Mouse (Mus musculus) liver, embryonic 11.5 days (tissue): ENCODE data around the gene Lypla2. TPM values are rescaled to one million over a fixed set of nuclear protein-coding genes. Genes with fewer than 3 reads are reported as not detected.
"Not testable (repeated sequence)": the region's sequence is repeated elsewhere in the genome, so short reads cannot be mapped to it uniquely, and the experiment has no call there.

Source experiments
- ATAC-seq: fragments of 200-750 bp; cut with Nextera tagmentation; replicated peaks from 2 replicates; pipeline ENCODE4 v1.8.0; 2017; ENCODE audit warnings: moderate number of reproducible peaks, mild to moderate bottlenecking, moderate TSS enrichment, moderate library complexity; ENCODE audit not compliant: low FRiP score
- DNase-seq: peaks from one replicate; pipeline ENCODE4 v3.0.0-alpha.2; 2017; ENCODE audit warnings: low spot score
- H3K27ac ChIP-seq: fragments of 300-500 bp; sonication (generic); 2 replicates; pipeline ENCODE4 v1.5.1; 2014; ENCODE audit warnings: mild to moderate bottlenecking, low read depth, low read length, control low read depth
- H3K27me3 ChIP-seq: fragments of 300-500 bp; sonication (generic); replicated peaks from 2 replicates; pipeline ENCODE4 v1.6.1; 2014; ENCODE audit warnings: low read length, mixed read lengths; ENCODE audit not compliant: control insufficient read depth, insufficient read depth
- H3K36me3 ChIP-seq: fragments of 300-500 bp; sonication (generic); 2 replicates; pipeline ENCODE4 v1.6.1; 2014; ENCODE audit warnings: mild to moderate bottlenecking, low read length, moderate library complexity, mixed read lengths; ENCODE audit not compliant: control insufficient read depth, insufficient read depth
- H3K4me1 ChIP-seq: fragments of 300-500 bp; sonication (generic); replicated peaks from 2 replicates; pipeline ENCODE4 v1.6.1; 2014; ENCODE audit warnings: low read length, mixed read lengths; ENCODE audit not compliant: control insufficient read depth, insufficient read depth
- H3K4me2 ChIP-seq: fragments of 300-500 bp; sonication (generic); 2 replicates; pipeline ENCODE4 v1.6.1; 2014; ENCODE audit warnings: mild to moderate bottlenecking, control low read depth, moderate library complexity
- H3K4me3 ChIP-seq: fragments of 300-500 bp; sonication (generic); 2 replicates; pipeline ENCODE4 v1.5.1; 2014; ENCODE audit warnings: low read depth, low read length, control low read depth
- H3K9ac ChIP-seq: fragments of 300-500 bp; sonication (generic); 2 replicates; pipeline ENCODE4 v1.6.1; 2014; ENCODE audit warnings: low read depth, low read length, control low read depth
- H3K9me3 ChIP-seq: fragments of 300-500 bp; sonication (generic); 2 replicates; pipeline ENCODE4 v1.6.1; 2016; ENCODE audit warnings: low read length, inconsistent platforms, mixed read lengths; ENCODE audit not compliant: control insufficient read depth
- WGBS: fragments of 180-500 bp; shearing (Covaris S2); extraction: QIAGEN DNeasy Blood & Tissue Kit; methylation state at CpG from one replicate; pipeline ENCODE4 v1.1.7; 2014; 5-methylcytosine and 5-hydroxymethylcytosine counted together
- polyA plus RNA-seq: library from polyadenylated mRNA; unstranded; fragments of >200 nt; fragmentation: Nextera tagmentation; extraction: Ambion mirVana; gene quantifications from 2 replicates; pipeline ENCODE4 v1.2.1, GENCODE M21; 2014

Lypla2 gene
- polyA plus RNA-seq, 1 experiment from 2014 or later: 106 TPM

GRCm38 (mm10) chr4:135949475-135949874 lies 23.0 kb downstream of the Lypla2 start:
- DNase-seq (no peak), ATAC-seq (no peak)
- 90% methylated on average over 10 of the region's 10 CpGs for WGBS
- H3K36me3 ChIP-seq: peaks cover 14% of the 10 kb centered on the region
- no peak overlapping the region for H3K4me2 ChIP-seq
- H3K4me1 ChIP-seq: peaks cover 21% of the 10 kb centered on the region
- H3K4me3 ChIP-seq: no peak overlapping the region
- H3K9me3 ChIP-seq: no peaks in the 10 kb centered on the region
- H3K27ac ChIP-seq: no peak overlapping the region
- no peaks in the 10 kb centered on the region for H3K27me3 ChIP-seq
- H3K9ac ChIP-seq: no peak overlapping the region

DNA sequence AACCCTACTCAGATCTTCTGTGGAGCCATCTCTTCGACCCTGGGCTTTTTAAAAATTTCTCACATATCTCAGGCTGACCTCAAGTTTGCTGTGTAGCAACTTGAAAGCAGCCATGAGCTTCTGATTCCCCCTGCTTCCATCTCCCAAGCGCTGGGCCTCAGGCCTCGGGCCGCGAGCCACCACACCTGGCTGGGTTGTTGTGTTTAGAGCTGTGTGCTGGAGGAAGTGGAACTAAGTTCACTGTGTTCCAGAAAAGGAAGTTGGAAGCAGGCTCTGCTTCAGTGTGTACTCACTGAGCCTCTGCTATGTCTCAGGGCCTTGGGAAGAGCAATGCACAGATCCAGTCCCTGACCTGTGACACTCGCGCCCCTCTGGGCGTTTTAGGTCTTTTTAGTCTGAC lies 24.3 kb downstream of the Lypla2 start:
- H3K4me3 ChIP-seq: no peak overlapping the region
- peak overlapping the region; percentile 11; the same call in 1 of the 2 replicates for H3K4me2 ChIP-seq
- 79% methylated on average over 8 of the region's 8 CpGs for WGBS
- 0 out of 2 replicates have a peak overlapping the region, but pooled peaks have one; percentile 39 for H3K9ac ChIP-seq
- peaks cover 25% of the 10 kb centered on the region for H3K4me1 ChIP-seq
- H3K27ac ChIP-seq: no peak overlapping the region
- H3K27me3 ChIP-seq: no peaks in the 10 kb centered on the region
- H3K36me3 ChIP-seq: peaks cover 13% of the 10 kb centered on the region
- no peaks in the 10 kb centered on the region for H3K9me3 ChIP-seq
- DNase-seq: no peak
- no peak for ATAC-seq

- 1% methylated on average over 28 of the region's 28 CpGs for WGBS
- Histone ChIP-seq H3K9ac (peak overlapping the region; percentile 84), H3K27me3 (no peaks in the 10 kb centered on the region), H3K36me3 (peaks cover 3% of the 10 kb centered on the region), H3K4me1 (peaks cover 25% of the 10 kb centered on the region), H3K4me3 (peak overlapping the region; percentile 82), H3K4me2 (peak overlapping the region; percentile 81), H3K9me3 (no peaks in the 10 kb centered on the region), H3K27ac (peak overlapping the region; percentile 53)
- no peak for DNase-seq
- peak; percentile 21 for ATAC-seq
These were observed 25.6 kb downstream of the Lypla2 start for GRCm38 (mm10) chr4:135946659-135947301.

DNA sequence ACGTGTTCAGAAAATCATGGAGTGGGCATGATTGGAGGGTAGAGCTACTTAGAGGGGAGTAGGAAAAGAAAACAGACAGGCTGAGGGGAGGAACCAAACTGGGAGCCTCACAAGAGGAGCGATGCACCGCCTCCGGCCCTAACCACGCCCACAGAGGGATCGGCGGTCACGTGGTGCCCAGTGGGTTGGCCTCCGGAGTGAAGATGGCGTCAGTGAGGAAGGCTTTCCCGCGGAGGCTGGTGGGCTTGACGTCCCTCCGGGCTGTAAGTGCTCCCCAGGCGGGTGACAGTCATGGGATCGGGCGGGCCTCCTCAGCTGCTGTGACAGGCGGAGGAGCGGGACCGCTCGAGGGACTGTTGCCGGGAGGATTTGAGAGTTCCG lies 26.2 kb downstream of the Lypla2 start, which contains the start of gene Hmgcl:
Hmgcl (plus strand) TSS at position 171 of the 381 bp plus-strand sequence.
- peak; percentile 90 for ATAC-seq

DNA sequence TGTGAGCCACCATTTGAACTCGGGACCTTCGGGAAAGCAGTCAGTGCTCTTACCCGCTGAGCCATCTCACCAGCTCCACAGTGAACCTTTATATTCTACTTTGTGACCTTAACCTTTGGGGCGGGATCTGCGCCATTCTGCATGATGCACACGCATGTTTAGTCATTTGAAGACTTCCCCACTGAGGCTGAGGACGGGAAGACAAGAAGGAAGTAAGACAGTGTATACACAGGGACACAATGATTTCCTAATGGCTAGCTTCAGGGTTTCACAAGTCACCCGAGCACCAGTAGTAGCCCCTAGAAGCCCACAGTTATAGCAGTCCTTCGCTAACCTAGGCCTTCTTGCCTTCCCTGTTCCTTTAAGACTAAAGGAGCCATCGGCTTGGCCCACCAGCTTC lies 26.7 kb downstream of the Lypla2 start:
- 69% methylated on average over 10 of the region's 10 CpGs for WGBS
- H3K9me3 ChIP-seq: no peaks in the 10 kb centered on the region

More for the DNA sequence above, 26.2 kb downstream of the Lypla2 start, which contains the start of gene Hmgcl:
- H3K27ac ChIP-seq: peak within 1 kb of the TSS; percentile 53
- H3K36me3 ChIP-seq: no peaks in the 10 kb centered on the region; the same call in 1 of the 2 replicates
- peaks cover 25% of the 10 kb centered on the region for H3K4me1 ChIP-seq
- peak within 1 kb of the TSS; percentile 81 for H3K4me2 ChIP-seq
- peak; percentile 90 for DNase-seq
- peak within 1 kb of the TSS; percentile 84 for H3K9ac ChIP-seq
- peak within 1 kb of the TSS; percentile 82 for H3K4me3 ChIP-seq
- H3K9me3 ChIP-seq: no peaks in the 10 kb centered on the region
- H3K27me3 ChIP-seq: no peaks in the 10 kb centered on the region
- WGBS: 0% methylated on average over 23 of the region's 23 CpGs

DNA sequence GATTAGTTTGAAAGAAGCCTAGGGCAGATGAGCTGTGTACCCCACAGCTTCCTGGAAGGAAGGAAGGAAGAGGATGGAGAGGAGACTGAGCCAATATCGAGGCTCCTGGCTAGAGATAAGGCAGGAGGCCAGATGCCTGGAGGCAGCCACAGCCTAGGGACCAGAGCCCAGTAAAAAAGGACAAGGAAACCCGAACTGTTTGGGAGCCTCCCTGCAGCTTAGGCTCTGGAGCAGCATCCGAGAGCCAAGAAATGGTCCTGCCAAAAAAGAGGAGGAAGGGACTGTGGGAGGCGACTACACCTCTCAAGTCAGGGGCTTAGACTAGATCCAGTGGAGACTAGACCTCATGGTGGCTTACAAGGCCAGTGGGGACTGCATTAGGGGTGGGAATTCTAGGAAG lies 29.0 kb downstream of the Lypla2 start:
- 55% methylated on average over 4 of the region's 4 CpGs for WGBS
- ATAC-seq (no peak), DNase-seq (no peak)
- Histone ChIP-seq H3K9me3 (no peaks in the 10 kb centered on the region), H3K4me2 (no peak overlapping the region), H3K36me3 (no peaks in the 10 kb centered on the region), H3K27me3 (no peaks in the 10 kb centered on the region), H3K27ac (no peak overlapping the region), H3K4me3 (no peak overlapping the region), H3K9ac (no peak overlapping the region), H3K4me1 (peaks cover 21% of the 10 kb centered on the region)

More for the DNA sequence above, 26.7 kb downstream of the Lypla2 start:
- Histone ChIP-seq H3K27me3 (no peaks in the 10 kb centered on the region), H3K36me3 (no peaks in the 10 kb centered on the region), H3K9ac (no peak overlapping the region; the same call in 1 of the 2 replicates), H3K4me2 (peak overlapping the region; percentile 81), H3K4me3 (peak overlapping the region; percentile 82), H3K27ac (peak overlapping the region; percentile 26; the same call in 1 of the 2 replicates), H3K4me1 (peaks cover 25% of the 10 kb centered on the region)
- ATAC-seq (peak; percentile 15; the same call in 1 of the 2 replicates), DNase-seq (no peak)

DNA sequence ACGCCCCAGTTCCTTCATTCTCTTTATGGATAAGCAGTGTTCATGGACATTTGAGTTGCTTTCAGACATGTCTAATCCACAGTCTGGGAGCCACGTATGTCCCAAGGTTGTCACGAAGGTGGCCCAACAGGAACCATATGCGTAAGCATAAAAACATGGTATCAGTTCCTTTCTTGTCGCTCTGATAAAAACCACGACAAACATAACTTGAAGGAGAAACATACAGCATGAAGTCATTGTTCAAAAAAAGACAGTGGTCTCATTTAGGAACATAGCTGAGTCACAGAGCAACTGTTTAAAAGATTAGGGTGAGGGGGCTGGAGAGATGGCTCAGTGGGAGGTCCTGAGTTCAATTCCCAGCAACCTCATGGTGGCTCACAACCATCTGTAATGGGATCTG lies 30.2 kb downstream of the Lypla2 start:
- DNase-seq (no peak), ATAC-seq (no peak)
- Histone ChIP-seq H3K4me2 (no peak overlapping the region), H3K36me3 (no peaks in the 10 kb centered on the region), H3K27me3 (no peaks in the 10 kb centered on the region), H3K9me3 (no peaks in the 10 kb centered on the region), H3K9ac (no peak overlapping the region), H3K27ac (no peak overlapping the region), H3K4me3 (no peak overlapping the region), H3K4me1 (peaks cover 13% of the 10 kb centered on the region)
- 66% methylated on average over 6 of the region's 6 CpGs for WGBS

DNA sequence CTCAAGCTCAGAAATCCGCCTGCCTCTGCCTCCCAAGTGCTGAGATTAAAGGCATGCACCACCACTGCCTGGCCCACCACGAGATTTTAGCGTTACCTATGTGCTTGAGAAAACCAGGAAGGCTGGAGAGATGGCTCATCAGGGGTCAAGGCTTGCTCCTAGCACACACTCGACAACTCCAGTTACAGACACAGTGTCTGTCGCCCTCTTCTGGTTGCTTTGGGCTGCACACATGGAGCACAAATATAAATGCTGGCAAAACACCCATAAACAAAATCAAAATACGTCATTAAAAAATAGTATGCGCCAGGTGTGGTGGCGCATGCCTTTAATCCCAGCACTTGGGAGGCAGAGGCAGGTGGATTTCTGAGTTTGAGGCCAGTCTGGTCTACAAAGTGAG lies 31.4 kb downstream of the Lypla2 start:
- H3K9ac ChIP-seq, H3K27ac ChIP-seq, H3K9me3 ChIP-seq, DNase-seq, H3K4me2 ChIP-seq, ATAC-seq, H3K27me3 ChIP-seq, H3K4me3 ChIP-seq, H3K36me3 ChIP-seq: not testable (repeated sequence)
- peaks cover 21% of the 10 kb centered on the region for H3K4me1 ChIP-seq
- WGBS: 82% methylated on average over 8 of the region's 8 CpGs

DNA sequence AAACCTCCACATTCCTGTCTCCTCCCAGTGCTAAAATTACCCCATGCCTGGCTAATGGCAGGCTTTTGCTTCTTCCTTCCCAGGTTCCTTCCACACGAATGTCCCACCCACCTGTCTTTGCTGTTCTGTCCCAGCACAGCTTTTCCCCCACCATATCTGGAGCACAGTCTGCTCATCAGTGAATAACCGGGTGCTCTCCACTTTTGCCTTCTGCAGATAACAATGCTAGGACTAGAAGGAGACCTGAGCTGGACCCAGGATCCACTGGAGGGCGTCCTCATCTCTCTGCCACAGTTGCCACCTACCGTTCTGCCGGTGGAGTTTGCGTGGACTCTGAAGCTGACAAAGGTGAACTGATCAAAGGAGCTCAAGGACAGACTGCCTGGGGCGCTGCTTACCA lies 33.6 kb downstream of the Lypla2 start:
- no peak overlapping the region; the same call in 1 of the 2 replicates for H3K27ac ChIP-seq
- ATAC-seq: peak; percentile 61
- peaks cover 34% of the 10 kb centered on the region for H3K4me1 ChIP-seq

More for the DNA sequence above, 33.6 kb downstream of the Lypla2 start:
- Histone ChIP-seq H3K4me2 (no peak overlapping the region), H3K4me3 (no peak overlapping the region), H3K27me3 (no peaks in the 10 kb centered on the region), H3K9ac (no peak overlapping the region), H3K36me3 (no peaks in the 10 kb centered on the region), H3K9me3 (no peaks in the 10 kb centered on the region)
- no peak for DNase-seq
- 62% methylated on average over 7 of the region's 7 CpGs for WGBS
